Mouse (Mus musculus) neural tube, embryonic 11.5 days (tissue): ENCODE data around the gene Cmss1. TPM values are rescaled to one million over a fixed set of nuclear protein-coding genes. Genes with fewer than 3 reads are reported as not detected.
A peak's percentile ranks its signal among the peaks of the same experiment; 100 is the strongest.

Experiments
- ATAC-seq: fragments of 200-750 bp; cut with Nextera tagmentation; 2 replicates; pipeline ENCODE4 v1.8.0; 2017; ENCODE audit warnings: moderate number of reproducible peaks, mild to moderate bottlenecking, moderate TSS enrichment, moderate library complexity; ENCODE audit not compliant: insufficient read depth, low FRiP score, low TSS enrichment
- DNase-seq: peaks from one replicate; pipeline ENCODE4 v3.0.0-alpha.2; 2015; ENCODE audit warnings: low spot score
- H3K27ac ChIP-seq: fragments of 300-500 bp; sonication (generic); 2 replicates; pipeline ENCODE4 v1.5.1; 2014; ENCODE audit warnings: low read depth, mild to moderate bottlenecking, low read length
- H3K27me3 ChIP-seq: fragments of 300-500 bp; sonication (generic); 2 replicates; pipeline ENCODE4 v1.6.1; 2014; ENCODE audit warnings: mild to moderate bottlenecking, low read length, mixed read lengths; ENCODE audit not compliant: control insufficient read depth, insufficient read depth
- H3K36me3 ChIP-seq: fragments of 300-500 bp; sonication (generic); 2 replicates; pipeline ENCODE4 v1.6.1; 2014; ENCODE audit warnings: mild to moderate bottlenecking, low read length, moderate library complexity, mixed read lengths; ENCODE audit not compliant: control insufficient read depth, insufficient read depth
- H3K4me1 ChIP-seq: fragments of 300-500 bp; sonication (generic); 2 replicates; pipeline ENCODE4 v1.6.1; 2014; ENCODE audit warnings: low read length, mixed read lengths; ENCODE audit not compliant: control insufficient read depth, insufficient read depth
- H3K4me2 ChIP-seq: fragments of 300-500 bp; sonication (generic); 2 replicates; pipeline ENCODE4 v1.6.1; 2014; ENCODE audit warnings: low read depth, mild to moderate bottlenecking, moderate library complexity
- H3K4me3 ChIP-seq: fragments of 300-500 bp; sonication (generic); 2 replicates; pipeline ENCODE4 v1.5.1; 2014; ENCODE audit warnings: low read depth, low read length
- H3K9ac ChIP-seq: fragments of 300-500 bp; sonication (generic); 2 replicates; pipeline ENCODE4 v1.6.1; 2014; ENCODE audit warnings: mild to moderate bottlenecking, low read length
- H3K9me3 ChIP-seq: fragments of 300-500 bp; sonication (generic); 2 replicates; pipeline ENCODE4 v1.6.1; 2016; ENCODE audit warnings: low read length; ENCODE audit not compliant: control insufficient read depth
- WGBS: fragments of 180-500 bp; shearing (Covaris S2); extraction: QIAGEN DNeasy Blood & Tissue Kit; methylation state at CpG from one replicate; pipeline ENCODE4 v1.1.7; 2014; 5-methylcytosine and 5-hydroxymethylcytosine counted together
- polyA plus RNA-seq: library from polyadenylated mRNA; unstranded; fragments of >200 nt; fragmentation: Nextera tagmentation; extraction: Ambion mirVana; gene quantifications from 2 replicates; pipeline ENCODE4 v1.2.1, GENCODE M21; 2014

Cmss1 gene
- polyA plus RNA-seq, 1 experiment from 2014 or later, result 40.6 TPM

DNA sequence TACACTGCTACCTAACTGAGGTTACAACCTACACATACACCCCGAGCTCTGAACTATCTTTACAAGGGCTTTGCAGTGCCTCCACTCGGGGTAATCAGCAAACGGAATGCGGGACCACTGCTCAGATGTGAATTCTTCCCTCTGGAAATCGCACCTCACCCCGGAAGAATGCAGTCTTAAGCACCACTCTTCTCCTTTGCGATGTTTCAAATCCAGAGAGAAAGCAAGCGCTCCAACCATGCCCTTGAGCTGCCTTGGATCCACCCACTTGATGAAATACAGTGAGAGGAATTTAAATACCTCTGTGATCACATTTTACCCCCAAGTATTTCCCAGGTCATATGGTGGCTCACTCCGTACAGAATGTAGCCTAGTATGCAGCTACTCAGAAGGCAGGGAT is 189.6 kb downstream of the Cmss1 start:
- 82% methylated on average over 9 of the region's 9 CpGs for WGBS
- Histone ChIP-seq H3K9me3 (no peaks in the 10 kb centered on the region), H3K4me3 (no peak overlapping the region), H3K4me1 (no peaks in the 10 kb centered on the region), H3K27ac (no peak overlapping the region), H3K36me3 (no peaks in the 10 kb centered on the region), H3K4me2 (no peak overlapping the region), H3K27me3 (no peaks in the 10 kb centered on the region), H3K9ac (no peak overlapping the region)
- no peak for ATAC-seq
- no peak for DNase-seq

DNA sequence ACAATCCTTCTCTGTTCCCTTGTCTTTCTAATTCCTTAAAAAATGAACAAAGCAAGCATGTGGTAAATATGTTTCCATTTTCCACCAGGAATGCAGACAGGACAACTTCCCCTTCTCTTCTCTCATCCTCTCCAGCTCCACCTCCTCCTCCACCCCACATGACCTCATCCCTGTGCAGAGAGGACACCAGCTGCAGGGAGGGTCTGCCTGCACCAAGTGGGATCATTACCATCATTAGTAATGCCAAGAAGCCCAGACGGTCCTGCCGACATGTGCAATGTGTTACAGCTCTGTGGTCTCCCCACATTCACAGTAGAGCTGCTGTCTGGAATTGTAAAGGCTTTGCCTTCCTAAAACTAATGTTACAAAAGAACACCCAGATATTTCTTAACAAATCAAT is 190.6 kb downstream of the Cmss1 start:
- DNase-seq, result no peak
- no peak overlapping the region for H3K4me3 ChIP-seq
- H3K4me2 ChIP-seq, result no peak overlapping the region
- H3K27ac ChIP-seq, result no peak overlapping the region
- no peaks in the 10 kb centered on the region for H3K36me3 ChIP-seq
- no peak overlapping the region for H3K9ac ChIP-seq
- H3K4me1 ChIP-seq, result no peaks in the 10 kb centered on the region
- ATAC-seq, result no peak
- 29% methylated on average over 2 of the region's 2 CpGs for WGBS
- H3K27me3 ChIP-seq, result no peaks in the 10 kb centered on the region
- H3K9me3 ChIP-seq, result no peaks in the 10 kb centered on the region

DNA sequence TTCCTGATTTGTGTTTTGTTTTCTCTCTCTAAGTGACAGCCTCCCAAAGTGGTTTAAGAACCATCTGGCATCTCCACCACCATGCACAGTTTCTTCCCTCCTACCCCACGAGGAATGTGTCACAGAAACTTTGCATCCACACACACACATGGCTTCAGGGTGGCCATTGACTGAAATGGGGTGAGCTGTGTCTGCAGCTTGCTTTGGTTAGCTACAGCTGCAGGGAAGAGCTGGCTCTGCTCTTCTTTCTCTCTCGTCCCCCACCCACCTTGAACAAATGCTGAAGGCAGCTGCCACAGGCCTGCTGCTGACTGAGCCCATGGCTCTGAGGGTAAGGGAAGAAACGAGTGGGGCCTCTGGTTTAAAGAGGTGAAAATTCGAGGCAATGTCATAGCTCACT is 193.9 kb downstream of the Cmss1 start:
- no peaks in the 10 kb centered on the region for H3K27me3 ChIP-seq

DNA sequence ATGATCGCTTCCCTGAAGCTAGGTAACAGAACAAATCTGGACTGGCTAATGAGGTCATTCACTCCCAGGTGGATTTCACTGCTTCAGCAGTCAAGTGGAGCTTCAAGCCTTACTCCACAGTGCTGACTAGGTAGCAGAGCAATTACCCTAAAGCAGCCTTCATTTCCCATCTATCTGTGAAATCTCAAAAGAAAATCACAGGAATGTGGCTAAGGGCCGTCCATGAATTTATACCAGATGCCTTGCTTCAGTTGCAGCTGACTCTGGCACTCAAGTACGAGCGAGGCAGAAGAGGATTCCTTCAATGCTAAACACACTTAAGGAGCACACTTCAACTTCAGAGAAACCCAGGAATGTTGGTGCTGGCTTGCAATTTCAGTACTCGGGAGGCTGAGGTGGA is 202.8 kb downstream of the Cmss1 start:
- H3K4me1 ChIP-seq, result no peaks in the 10 kb centered on the region
- no peak for DNase-seq
- H3K4me2 ChIP-seq, result no peak overlapping the region
- WGBS, result 79% methylated on average over 5 of the region's 5 CpGs
- H3K9ac ChIP-seq, result no peak overlapping the region
- no peak for ATAC-seq
- H3K27me3 ChIP-seq, result no peaks in the 10 kb centered on the region
- H3K27ac ChIP-seq, result no peak overlapping the region
- no peaks in the 10 kb centered on the region for H3K9me3 ChIP-seq
- H3K36me3 ChIP-seq, result no peaks in the 10 kb centered on the region
- no peak overlapping the region for H3K4me3 ChIP-seq

More for the DNA sequence above, 193.9 kb downstream of the Cmss1 start:
- no peak for ATAC-seq
- H3K4me1 ChIP-seq, result no peaks in the 10 kb centered on the region
- no peaks in the 10 kb centered on the region for H3K9me3 ChIP-seq
- 41% methylated on average over 4 of the region's 4 CpGs for WGBS
- no peak overlapping the region for H3K27ac ChIP-seq
- H3K9ac ChIP-seq, result no peak overlapping the region
- H3K36me3 ChIP-seq, result no peaks in the 10 kb centered on the region
- H3K4me2 ChIP-seq, result no peak overlapping the region
- DNase-seq, result no peak
- H3K4me3 ChIP-seq, result no peak overlapping the region

DNA sequence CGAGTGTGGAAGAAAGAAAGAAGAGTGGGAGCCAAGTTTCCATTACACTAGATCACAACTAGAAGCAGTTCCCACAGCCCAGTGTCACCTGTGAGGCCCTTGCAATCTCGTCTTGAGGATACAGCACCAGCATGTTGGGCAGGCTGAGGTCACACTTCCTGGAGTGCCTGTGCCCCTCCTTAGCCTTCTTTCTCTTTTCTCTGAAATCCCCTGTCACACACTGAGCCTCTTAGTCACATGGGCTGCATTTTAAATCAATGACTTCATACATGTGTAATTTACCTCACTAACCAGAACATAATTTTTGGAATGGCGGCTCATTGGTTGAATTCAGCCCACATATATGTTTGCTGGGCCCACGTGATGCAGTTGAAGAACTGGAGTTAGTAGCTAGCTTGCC is 203.8 kb downstream of the Cmss1 start:
- Histone ChIP-seq H3K27me3 (no peaks in the 10 kb centered on the region), H3K9me3 (no peaks in the 10 kb centered on the region), H3K4me2 (no peak overlapping the region), H3K27ac (no peak overlapping the region), H3K4me1 (no peaks in the 10 kb centered on the region), H3K9ac (no peak overlapping the region), H3K36me3 (no peaks in the 10 kb centered on the region), H3K4me3 (no peak overlapping the region)
- DNase-seq (no peak), ATAC-seq (no peak)
- 90% methylated on average over 4 of the region's 4 CpGs for WGBS

DNA sequence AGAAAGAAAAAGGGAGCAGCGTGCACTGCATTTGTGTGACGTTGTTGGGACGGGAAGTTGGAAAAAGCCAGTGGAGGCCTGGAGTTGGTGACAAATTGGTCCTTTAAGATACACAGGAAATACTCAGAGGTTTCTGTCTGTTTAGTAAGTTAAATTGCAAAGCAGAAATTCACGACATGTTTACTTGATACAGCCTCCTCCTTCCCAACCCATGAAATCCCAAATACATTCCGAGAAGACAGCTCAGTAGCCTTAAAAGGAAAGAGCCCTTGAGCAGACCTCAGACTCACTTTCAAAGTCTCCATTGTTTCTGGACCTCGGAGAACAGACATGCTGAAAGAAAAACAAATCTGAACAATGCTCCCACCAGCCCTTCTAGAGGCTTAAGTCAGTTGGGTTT is 205.0 kb downstream of the Cmss1 start:
- no peak overlapping the region for H3K27ac ChIP-seq
- no peak overlapping the region for H3K4me3 ChIP-seq

DNA sequence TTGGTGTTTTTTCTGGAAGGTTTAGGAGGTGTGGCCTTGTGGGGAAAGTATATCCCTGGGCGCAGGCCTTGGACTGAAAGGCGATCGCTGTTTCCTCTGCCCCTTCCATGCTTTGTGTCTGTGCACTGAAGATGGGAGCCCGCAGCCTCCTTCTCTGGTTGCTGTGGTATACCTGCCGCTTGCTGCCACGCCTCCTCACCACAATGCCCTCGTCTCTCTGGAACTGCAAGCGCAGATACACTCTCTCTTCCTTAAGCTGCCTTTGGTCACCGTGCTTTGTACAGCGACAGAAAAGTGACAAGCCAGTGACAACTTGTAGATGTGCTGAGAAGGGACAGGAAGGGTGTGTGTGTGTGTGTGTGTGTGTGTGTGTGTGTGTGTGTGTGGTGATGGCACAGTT is 207.1 kb downstream of the Cmss1 start:
- Histone ChIP-seq H3K9me3 (no peaks in the 10 kb centered on the region), H3K9ac (no peak overlapping the region), H3K4me1 (no peaks in the 10 kb centered on the region), H3K4me3 (no peak overlapping the region), H3K27me3 (no peaks in the 10 kb centered on the region), H3K4me2 (no peak overlapping the region), H3K27ac (no peak overlapping the region), H3K36me3 (no peaks in the 10 kb centered on the region)
- DNase-seq (no peak), ATAC-seq (no peak)
- WGBS, result 89% methylated on average over 10 of the region's 10 CpGs

More for the DNA sequence above, 205.0 kb downstream of the Cmss1 start:
- Histone ChIP-seq H3K9me3 (no peaks in the 10 kb centered on the region), H3K4me1 (no peaks in the 10 kb centered on the region), H3K9ac (no peak overlapping the region), H3K36me3 (no peaks in the 10 kb centered on the region), H3K27me3 (no peaks in the 10 kb centered on the region), H3K4me2 (no peak overlapping the region)
- DNase-seq, result no peak
- WGBS, result 64% methylated on average over 6 of the region's 6 CpGs
- no peak for ATAC-seq

DNA sequence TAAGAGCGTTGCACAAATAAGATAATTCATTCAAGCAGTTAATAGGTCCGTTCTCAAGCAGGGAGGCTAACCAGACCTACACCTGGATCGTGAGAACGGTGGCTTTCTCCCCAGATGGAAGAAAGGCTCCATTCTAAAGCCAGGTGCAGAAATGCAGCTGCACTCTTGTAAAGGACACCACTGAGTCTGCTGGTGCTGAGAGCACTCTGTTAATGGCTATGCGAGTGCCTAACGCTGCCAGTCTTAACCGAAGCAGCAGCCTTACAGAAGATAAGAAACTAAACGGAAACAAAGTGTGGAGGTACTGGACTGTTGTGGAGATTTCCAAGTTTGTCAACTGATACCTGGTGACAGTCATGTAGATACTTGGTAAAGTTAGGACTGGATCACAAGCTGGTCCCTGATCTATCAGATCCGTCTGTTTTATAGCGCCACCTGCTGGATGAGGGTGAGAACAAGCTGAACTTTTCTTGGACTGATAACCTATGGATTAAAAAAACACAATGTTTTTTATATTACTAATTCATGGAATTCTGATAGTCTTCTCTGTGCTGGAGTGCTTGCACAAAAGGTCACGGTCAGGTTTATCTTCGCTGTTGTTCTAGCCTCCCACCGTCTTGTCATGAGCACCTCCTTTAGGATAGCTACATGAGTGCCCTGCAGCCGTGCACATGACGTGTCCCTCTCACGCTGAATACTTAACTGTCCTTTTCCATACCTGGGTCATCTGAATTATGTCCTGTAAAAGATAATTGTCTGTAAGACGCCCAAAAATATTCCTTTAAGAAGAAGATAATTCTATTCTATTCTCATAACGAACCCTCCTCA is 208.1 kb downstream of the Cmss1 start:
- Histone ChIP-seq H3K27me3 (no peaks in the 10 kb centered on the region), H3K4me3 (no peak overlapping the region), H3K9ac (no peak overlapping the region), H3K4me1 (no peaks in the 10 kb centered on the region), H3K9me3 (no peaks in the 10 kb centered on the region), H3K27ac (no peak overlapping the region), H3K4me2 (no peak overlapping the region), H3K36me3 (no peaks in the 10 kb centered on the region)
- ATAC-seq (peak; percentile 43; the same call in 1 of the 2 replicates), DNase-seq (peak; percentile 58)
- whole genome bisulfite sequencing, result 67% methylated on average over 18 of the region's 18 CpGs

DNA sequence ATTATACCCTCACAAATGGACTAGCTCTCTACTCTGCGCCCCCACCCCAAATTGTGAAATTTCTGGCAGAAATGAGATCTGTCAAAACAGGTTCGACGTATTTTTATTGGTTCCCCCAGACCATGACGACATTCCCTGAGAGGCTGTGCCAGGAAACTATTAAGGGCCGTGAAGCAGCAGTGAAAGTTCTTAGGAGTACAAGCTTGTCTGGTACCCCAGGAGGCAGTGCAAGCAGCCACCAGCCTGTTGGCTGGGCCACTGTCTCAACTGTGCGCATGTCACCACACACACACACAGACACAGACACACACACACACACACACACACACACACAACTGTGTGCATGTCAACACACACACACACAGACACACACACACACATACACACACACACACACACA is 208.8 kb downstream of the Cmss1 start:
- H3K4me3 ChIP-seq, result no peak overlapping the region
- no peak for ATAC-seq
- no peaks in the 10 kb centered on the region for H3K4me1 ChIP-seq
- no peaks in the 10 kb centered on the region for H3K9me3 ChIP-seq
- no peak overlapping the region for H3K27ac ChIP-seq
- H3K36me3 ChIP-seq, result no peaks in the 10 kb centered on the region
- H3K27me3 ChIP-seq, result no peaks in the 10 kb centered on the region
- 82% methylated on average over 6 of the region's 6 CpGs for WGBS
- no peak for DNase-seq
- no peak overlapping the region for H3K9ac ChIP-seq
- no peak overlapping the region for H3K4me2 ChIP-seq
